Mouse (Mus musculus) embryonic fibroblast, embryonic 13.5 days (primary cell): Measurements from ENCODE around the gene Asap2.
"Not testable (repeated sequence)": the region's sequence is repeated elsewhere in the genome, so short reads cannot be mapped to it uniquely, and the experiment has no call there.

ENCODE experiments used
- CTCF ChIP-seq: IDR thresholded peaks from 2 replicates; pipeline ENCODE4 v1.5.1; 2011; ENCODE audit warnings: mild to moderate bottlenecking, control low read depth, low read length, moderate library complexity, borderline replicate concordance; ENCODE audit not compliant: insufficient read depth
- POLR2A ChIP-seq: IDR thresholded peaks from 2 replicates; pipeline ENCODE4 v1.6.1; 2011; ENCODE audit warnings: low read depth, mild to moderate bottlenecking, control low read depth, low read length, moderate library complexity

- not testable (repeated sequence) for TF ChIP-seq POLR2A, CTCF
Measured at GRCm38 (mm10) chr12:21075731-21076130, 85.5 kb downstream of the Asap2 start.
